Comparison of ENCODE assay signal across 8 mouse cellular contexts in genomic region chr1:172340729-172341321, GRCm38 (mm10). TPM values are rescaled to one million over a fixed set of nuclear protein-coding genes. Genes with fewer than 3 reads are reported as not detected.
DNase-seq lines count a peak whose midpoint lies in the region; ATAC-seq and TF ChIP-seq lines count a peak whose summit lies in the region.

Gene Kcnj10 (plus strand): TSS chr1:172341210.

- H3K4me1 ChIP-seq in MEL (ENCODE audit: control insufficient read depth in 1 of 2, insufficient read depth in 2 of 2, low read length in 2 of 2): peaks cover 0 to 12% of the 10 kb centered on the region in 2 experiments; a peak in 2 of 4 replicates
- peaks cover 5% of the 10 kb centered on the region; the same call in 1 of the 2 replicates for H3K4me1 ChIP-seq in forebrain, embryonic 14.5 days (ENCODE audit: control insufficient read depth, insufficient read depth, low read length)
- H3K4me1 ChIP-seq in liver, postnatal 0 days (ENCODE audit: insufficient read depth): peaks cover 15% of the 10 kb centered on the region
- peaks cover 37% of the 10 kb centered on the region for H3K4me1 ChIP-seq in neural tube, embryonic 13.5 days (replicated peaks)

- H3K27me3 ChIP-seq in MEL (ENCODE audit: control insufficient read depth in 1 of 2, insufficient read depth in 2 of 2, low read length in 2 of 2): peaks cover 3 to 4% of the 10 kb centered on the region in 2 experiments; a peak in 3 of 4 replicates
- no peaks in the 10 kb centered on the region for H3K27me3 ChIP-seq in forebrain, embryonic 14.5 days (replicated peaks; ENCODE audit: control insufficient read depth, insufficient read depth, low read length)
- peaks cover 52% of the 10 kb centered on the region for H3K27me3 ChIP-seq in liver, postnatal 0 days (ENCODE audit: insufficient read depth, low read length)
- peaks cover 17% of the 10 kb centered on the region for H3K27me3 ChIP-seq in neural tube, embryonic 13.5 days

- no peak for TF ChIP-seq CTCF in MEL (IDR thresholded peaks at IDR 0.05 in 2 of 3, conservative IDR thresholded peaks at IDR 0.05 in 1 of 3; ENCODE audit: control insufficient read depth in 1 of 3, insufficient read depth in 1 of 3, low read depth in 2 of 3, low read length in 3 of 3, poor library complexity in 1 of 3, severe bottlenecking in 1 of 3)
- no peak for TF ChIP-seq CTCF in liver, postnatal 0 days (IDR thresholded peaks at IDR 0.05; ENCODE audit: low read depth)

- peak; percentile 97 for ATAC-seq in forebrain, embryonic 14.5 days
- peak; percentile 76 for ATAC-seq in liver, postnatal 0 days
- peak; percentile 92 for ATAC-seq in neural tube, embryonic 13.5 days (ENCODE audit: low read depth)

- DNase-seq in MEL (ENCODE audit: low read depth, low spot score): peak; percentile 93
- peak; percentile 56 for DNase-seq in c-Kit-positive CD71-positive TER-119-positive erythroid progenitor cells, embryonic 14.5 days (ENCODE audit: low spot score)
- peak; percentile 95 for DNase-seq in forebrain, embryonic 14.5 days (ENCODE audit: low spot score)
- DNase-seq in heart, postnatal 14 days: peak; percentile 58 to 65
- peak; percentile 83 to 90 for DNase-seq in kidney, postnatal 4 days
- peak; percentile 73 for DNase-seq in liver, postnatal 0 days
- DNase-seq in thymus, adult 18-20 months: peak; percentile 58 to 67

- H3K4me2 ChIP-seq in forebrain, embryonic 14.5 days (ENCODE audit: low read length): peak within 1 kb of the TSS; percentile 62
- peak within 1 kb of the TSS; percentile 72 for H3K4me2 ChIP-seq in liver, postnatal 0 days (ENCODE audit: low read depth, low read length)
- H3K4me2 ChIP-seq in neural tube, embryonic 13.5 days: peak within 1 kb of the TSS; percentile 66

- under 1% methylated on average over 38 of the region's 38 CpGs for WGBS in forebrain, embryonic 14.5 days
- 2% methylated on average over 37 of the region's 38 CpGs for WGBS in liver, postnatal 0 days (ENCODE audit: insufficient replicate concordance)
- WGBS in neural tube, embryonic 13.5 days: under 1% methylated on average over 38 of the region's 38 CpGs

- H3K9ac ChIP-seq in MEL (ENCODE audit: control insufficient read depth, low read depth, low read length, poor library complexity, severe bottlenecking): peak within 1 kb of the TSS; percentile 41
- peak within 1 kb of the TSS; percentile 60 for H3K9ac ChIP-seq in forebrain, embryonic 14.5 days (ENCODE audit: low read length)
- H3K9ac ChIP-seq in liver, postnatal 0 days (replicated peaks): no peak within 1 kb of the TSS
- peak within 1 kb of the TSS; percentile 61 for H3K9ac ChIP-seq in neural tube, embryonic 13.5 days

- H3K9me3 ChIP-seq in MEL (replicated peaks; ENCODE audit: insufficient read depth, low read length): no peaks in the 10 kb centered on the region
- H3K9me3 ChIP-seq in forebrain, embryonic 14.5 days (replicated peaks; ENCODE audit: control insufficient read depth, low read length): no peaks in the 10 kb centered on the region
- no peaks in the 10 kb centered on the region for H3K9me3 ChIP-seq in liver, postnatal 0 days (ENCODE audit: low read length)
- H3K9me3 ChIP-seq in neural tube, embryonic 13.5 days: no peaks in the 10 kb centered on the region

- no peak for TF ChIP-seq EP300 in MEL (IDR thresholded peaks at IDR 0.05; ENCODE audit: low read depth in 1 of 2, low read length in 2 of 2)
- TF ChIP-seq EP300 in liver, postnatal 0 days (IDR thresholded peaks at IDR 0.05; ENCODE audit: low read depth): no peak

- peaks cover 0 to 6% of the 10 kb centered on the region in 2 experiments; a peak in 1 of 4 replicates for H3K36me3 ChIP-seq in MEL (ENCODE audit: control insufficient read depth in 1 of 2, insufficient read depth in 2 of 2, low read length in 2 of 2)
- H3K36me3 ChIP-seq in forebrain, embryonic 14.5 days (ENCODE audit: control insufficient read depth, insufficient read depth, low read length): no peaks in the 10 kb centered on the region
- H3K36me3 ChIP-seq in liver, postnatal 0 days (replicated peaks; ENCODE audit: insufficient read depth, low read length): no peaks in the 10 kb centered on the region
- H3K36me3 ChIP-seq in neural tube, embryonic 13.5 days: no peaks in the 10 kb centered on the region

- intact Hi-C loops in heart, postnatal 14 days (cut with DNase I): no loop called here

- no peak within 1 kb of the TSS; the same call in 1 of the 2 replicates for H3K27ac ChIP-seq in MEL (ENCODE audit: control insufficient read depth, low read depth, low read length)
- H3K27ac ChIP-seq in forebrain, embryonic 14.5 days (ENCODE audit: low read depth, low read length): peak within 1 kb of the TSS; percentile 69
- no peak within 1 kb of the TSS for H3K27ac ChIP-seq in liver, postnatal 0 days (ENCODE audit: low read depth)
- H3K27ac ChIP-seq in neural tube, embryonic 13.5 days (replicated peaks): peak within 1 kb of the TSS; percentile 64

- peak in 1 of 2 experiments; percentile 53; a peak in 2 of 4 replicates for TF ChIP-seq POLR2A in MEL (IDR thresholded peaks at IDR 0.05; ENCODE audit: control insufficient read depth in 1 of 2, insufficient read depth in 1 of 2, low read depth in 1 of 2, low read length in 2 of 2, poor library complexity in 1 of 2)

- H3K79me2 ChIP-seq in MEL (ENCODE audit: control insufficient read depth, insufficient read depth, low read length, poor library complexity): no peaks in the 10 kb centered on the region

- no peak for TF ChIP-seq RAD21 in MEL (IDR thresholded peaks at IDR 0.05; ENCODE audit: low read depth, low read length)

- H3K4me3 ChIP-seq in MEL (ENCODE audit: control insufficient read depth in 1 of 2, insufficient read depth in 1 of 2, low read depth in 2 of 2, low read length in 2 of 2): peak within 1 kb of the TSS; percentile 47 to 56
- peak within 1 kb of the TSS; percentile 43 for H3K4me3 ChIP-seq in forebrain, embryonic 14.5 days (ENCODE audit: low read depth, low read length)
- peak within 1 kb of the TSS; percentile 41 for H3K4me3 ChIP-seq in liver, postnatal 0 days (ENCODE audit: low read depth, low read length)
- H3K4me3 ChIP-seq in neural tube, embryonic 13.5 days: peak within 1 kb of the TSS; percentile 48

TF ChIP-seq in MEL, 35 proteins besides CTCF, POLR2A, EP300 and RAD21:
- no peak for TF ChIP-seq JUND (IDR thresholded peaks at IDR 0.05; ENCODE audit: low read depth, low read length)
- TF ChIP-seq MAZ (IDR thresholded peaks at IDR 0.05; ENCODE audit: low read depth, low read length): peak; percentile 80; the same call in 1 of the 2 replicates
- TF ChIP-seq GABPA (IDR thresholded peaks at IDR 0.05; ENCODE audit: low read depth, low read length): no peak
- no peak for TF ChIP-seq TBP (IDR thresholded peaks at IDR 0.05; ENCODE audit: low read depth, low read length)
- TF ChIP-seq ELF1 (IDR thresholded peaks at IDR 0.05; ENCODE audit: low read depth, low read length): peak; percentile 57; the same call in 1 of the 2 replicates
- no peak for TF ChIP-seq MXI1 (IDR thresholded peaks at IDR 0.05; ENCODE audit: low read depth, low read length)
- TF ChIP-seq ETS1 (IDR thresholded peaks at IDR 0.05; ENCODE audit: low read depth, low read length): no peak
- TF ChIP-seq ZC3H11A (IDR thresholded peaks at IDR 0.05; ENCODE audit: low read depth, low read length): no peak
- TF ChIP-seq POLR2AphosphoS2 (IDR thresholded peaks at IDR 0.05; ENCODE audit: low read length): no peak
- TF ChIP-seq MAX (IDR thresholded peaks at IDR 0.05; ENCODE audit: low read length): peak; percentile 53; the same call in 1 of the 2 replicates
- TF ChIP-seq UBTF (IDR thresholded peaks at IDR 0.05; ENCODE audit: borderline replicate concordance, insufficient read depth, low read depth, low read length): no peak
- no peak for TF ChIP-seq SMC3 (IDR thresholded peaks at IDR 0.05; ENCODE audit: low read depth, low read length)
- TF ChIP-seq RCOR1 (IDR thresholded peaks at IDR 0.05; ENCODE audit: low read depth, low read length): no peak
- no peak for TF ChIP-seq ZKSCAN1 (IDR thresholded peaks at IDR 0.05; ENCODE audit: low read depth, low read length)
- TF ChIP-seq MYB (IDR thresholded peaks at IDR 0.05; ENCODE audit: low read depth, low read length): no peak
- no peak for TF ChIP-seq ZMIZ1 (IDR thresholded peaks at IDR 0.05; ENCODE audit: low read depth, low read length)
- no peak for TF ChIP-seq USF2 (IDR thresholded peaks at IDR 0.05; ENCODE audit: borderline replicate concordance in 1 of 2, insufficient read depth in 1 of 2, low read depth in 1 of 2, low read length in 2 of 2)

RNA-seq across cellular contexts. Expression of gene Kcnj10, which starts in this region (rescaled TPM):
- 0.03 and 0.04 TPM in 2 replicates for total RNA-seq in MEL (2012; rRNA removed)
- polyA plus RNA-seq in MEL (2012; ENCODE audit: insufficient read depth in 1 of 2, insufficient read length in 2 of 2, low read depth in 1 of 2, low replicate concordance in 2 of 2, missing spikeins in 1 of 2): under 1 TPM in 1 of 2 experiments, not detected in 1; 0.72 TPM
- 1.5 and 1.6 TPM in 2 replicates for polyA plus RNA-seq in forebrain, embryonic 14.5 days (2014; fragmentation: Nextera tagmentation; extraction: Ambion mirVana)
- total RNA-seq in heart, postnatal 14 days (2021): under 1 TPM; 0.10 to 0.22 TPM
- polyA plus RNA-seq in liver, postnatal 0 days (2015; fragmentation: Nextera tagmentation; extraction: Ambion mirVana): 0.17 and 0.19 TPM in 2 replicates
- polyA plus RNA-seq in neural tube, embryonic 13.5 days (2015; fragmentation: Nextera tagmentation; extraction: Ambion mirVana): 1.9 and 2.0 TPM in 2 replicates

Comparison
In these comparisons a context has a peak if more than half of its experiments do, and no peak if none do; other contexts are left out.
1. Peak in DNase-seq, H3K4me3 ChIP-seq and H3K9ac ChIP-seq in MEL; RNA of the gene not detected or under 1 TPM.
2. Peak in DNase-seq in heart, postnatal 14 days; RNA of the gene not detected or under 1 TPM.
3. Peak in DNase-seq, ATAC-seq, H3K4me3 ChIP-seq and H3K4me2 ChIP-seq in liver, postnatal 0 days; RNA of the gene not detected or under 1 TPM.
4. H3K27ac ChIP-seq: peak in forebrain, embryonic 14.5 days (single experiment) and neural tube, embryonic 13.5 days (single experiment); none in MEL (single experiment) and liver, postnatal 0 days (single experiment).
5. Peak in every context shown above with its lines, with median percentiles within 50 percentile points of each other: DNase-seq, H3K4me3 ChIP-seq, ATAC-seq and H3K4me2 ChIP-seq.